Mouse (Mus musculus) ES-E14 (cell line): ENCODE data around the gene Cbx2.

Source experiments
- CHD2 ChIP-seq: IDR thresholded peaks from 2 replicates; pipeline ENCODE4 v1.6.1; 2014; ENCODE audit warnings: mild to moderate bottlenecking, low read depth, low read length, inconsistent platforms
- HCFC1 ChIP-seq: IDR thresholded peaks from 2 replicates; pipeline ENCODE4 v1.6.1; 2012; ENCODE audit warnings: low read length, inconsistent platforms, borderline replicate concordance; ENCODE audit not compliant: insufficient read depth
- MAFK ChIP-seq: IDR thresholded peaks from 2 replicates; pipeline ENCODE4 v1.6.1; 2014; ENCODE audit warnings: mild to moderate bottlenecking, low read depth, low read length, inconsistent platforms; ENCODE audit not compliant: insufficient read depth
- ZNF384 ChIP-seq: IDR thresholded peaks from 2 replicates; pipeline ENCODE4 v1.6.1; 2012; ENCODE audit warnings: low read depth, low read length, inconsistent platforms

GRCm38 (mm10) chr11:118982593-118983113 is 40.1 kb upstream of the Cbx2 start:
- TF ChIP-seq CHD2 (no peak), HCFC1 (no peak), MAFK (no peak), ZNF384 (no peak)
